Mouse (Mus musculus) kidney, adult 18-20 months (tissue): ENCODE results near the gene Fahd1.

Source experiments
- DNase-seq: peaks from one replicate; pipeline ENCODE4 v3.0.0; 2021

Fahd1 gene

GRCm38 (mm10) chr17:24850065-24850772, at the start of gene Fahd1:
Gene Fahd1, minus strand, starts transcription at chr17:24850364.
- peak; percentile 97 for DNase-seq

DNA sequence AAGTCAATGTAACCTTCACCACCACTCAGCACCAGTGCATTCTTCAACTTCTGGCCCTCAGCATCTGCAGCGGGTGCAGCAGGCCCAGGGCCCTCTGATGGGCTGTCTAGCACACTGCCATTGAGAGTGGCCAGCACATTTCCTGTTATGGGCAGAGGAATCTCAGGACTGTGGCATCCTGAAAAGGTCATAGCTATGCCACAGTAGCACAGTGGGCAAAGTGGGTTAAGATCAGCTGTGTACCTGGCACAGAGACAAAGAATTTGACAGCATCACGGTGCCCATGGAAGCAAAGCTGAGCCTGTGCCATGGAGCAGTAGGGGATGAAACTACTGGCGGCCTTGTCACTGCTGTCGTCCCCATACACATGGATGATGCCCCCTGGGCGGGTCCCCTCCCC, 49.0 kb upstream of the Fahd1 start:
- DNase-seq, result no peak

DNA sequence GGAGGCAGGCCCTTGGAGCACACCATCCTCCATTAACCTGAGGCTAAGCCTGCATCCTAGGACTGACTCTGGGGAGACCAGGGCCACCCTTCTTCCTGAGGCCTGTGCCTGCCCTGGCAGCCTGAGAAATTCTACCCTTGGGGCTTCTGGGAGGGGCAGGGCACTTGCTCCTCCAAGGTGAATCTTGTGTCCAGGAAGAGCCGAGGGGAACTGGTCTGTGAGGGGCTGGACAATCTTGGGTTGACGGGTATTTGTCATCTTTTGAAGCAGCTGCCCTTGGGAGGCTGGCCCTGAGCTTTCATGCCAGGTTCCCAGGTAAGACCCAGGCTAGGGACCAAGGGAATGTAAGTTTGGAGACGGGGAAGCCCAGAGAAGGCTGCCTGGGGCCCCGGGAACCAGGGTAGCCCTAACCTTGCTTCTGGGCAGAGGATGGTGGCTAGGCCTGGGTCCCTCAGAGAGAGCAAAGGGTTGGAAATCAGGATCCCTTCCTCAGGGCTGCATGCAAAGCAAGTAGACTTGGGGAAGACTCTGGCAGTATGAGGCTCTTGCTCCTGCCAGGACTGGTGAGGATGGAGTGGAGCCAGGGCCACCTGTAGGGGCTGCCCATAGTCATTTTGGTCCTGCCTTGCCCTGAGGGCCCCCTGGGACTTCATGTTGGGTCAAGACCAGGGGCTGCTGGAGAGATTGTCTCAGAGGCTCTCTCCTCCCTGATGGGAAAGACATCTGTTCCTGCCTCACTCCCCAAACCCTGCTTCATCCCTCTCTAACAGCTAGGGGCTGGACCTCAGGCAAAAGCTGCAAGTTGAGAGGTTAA, 48.1 kb upstream of the Fahd1 start:
- DNase-seq, result no peak

DNA sequence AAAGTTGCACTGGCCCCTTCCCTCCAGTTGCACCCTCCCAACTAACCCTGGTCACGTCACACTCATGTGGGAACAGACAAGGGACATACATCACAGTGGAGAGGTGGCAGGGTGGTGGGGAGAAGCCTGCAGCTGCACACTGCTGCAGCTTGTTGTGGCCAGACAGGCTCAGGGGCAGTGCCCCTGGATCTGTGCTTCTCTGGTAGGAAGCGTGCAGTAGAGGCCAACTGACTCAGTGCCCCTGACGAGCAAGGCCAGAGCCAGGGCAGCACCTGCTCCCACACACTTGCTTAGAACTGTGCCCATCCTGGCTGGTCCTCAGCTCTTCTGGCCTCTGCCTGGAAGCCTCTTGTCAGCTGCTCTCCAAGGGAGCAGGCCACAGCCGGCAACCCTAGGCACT, 47.4 kb upstream of the Fahd1 start:
- no peak for DNase-seq

DNA sequence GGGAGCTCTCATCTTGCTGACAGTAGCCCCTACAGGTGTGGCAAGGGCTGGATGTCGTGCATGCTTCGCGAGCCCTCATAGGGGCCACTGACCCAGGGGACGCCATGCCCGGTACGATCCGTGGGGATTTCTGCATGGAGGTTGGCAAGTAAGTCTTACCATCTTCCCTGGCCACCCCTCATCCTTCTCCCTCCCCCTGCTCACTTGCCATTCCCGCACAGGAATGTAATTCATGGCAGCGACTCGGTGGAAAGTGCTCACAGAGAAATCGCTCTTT, 46.8 kb upstream of the Fahd1 start:
- DNase-seq, result no peak

GRCm38 (mm10) chr17:24896241-24896992, 46.3 kb upstream of the Fahd1 start, which contains the start of gene Nme3:
Gene Nme3, plus strand, starts transcription at chr17:24896500.
- DNase-seq, result peak; percentile 84

- DNase-seq, result no peak
Observed at GRCm38 (mm10) chr17:24895571-24896240, 45.5 kb upstream of the Fahd1 start.

- DNase-seq, result peak; percentile 87
Observed at GRCm38 (mm10) chr17:24894995-24895547, 44.9 kb upstream of the Fahd1 start, which contains the start of the genes Eme2 and Mrps34. Gene Eme2, minus strand, starts transcription at chr17:24895087. Gene Mrps34, plus strand, starts transcription at chr17:24895116.

DNA sequence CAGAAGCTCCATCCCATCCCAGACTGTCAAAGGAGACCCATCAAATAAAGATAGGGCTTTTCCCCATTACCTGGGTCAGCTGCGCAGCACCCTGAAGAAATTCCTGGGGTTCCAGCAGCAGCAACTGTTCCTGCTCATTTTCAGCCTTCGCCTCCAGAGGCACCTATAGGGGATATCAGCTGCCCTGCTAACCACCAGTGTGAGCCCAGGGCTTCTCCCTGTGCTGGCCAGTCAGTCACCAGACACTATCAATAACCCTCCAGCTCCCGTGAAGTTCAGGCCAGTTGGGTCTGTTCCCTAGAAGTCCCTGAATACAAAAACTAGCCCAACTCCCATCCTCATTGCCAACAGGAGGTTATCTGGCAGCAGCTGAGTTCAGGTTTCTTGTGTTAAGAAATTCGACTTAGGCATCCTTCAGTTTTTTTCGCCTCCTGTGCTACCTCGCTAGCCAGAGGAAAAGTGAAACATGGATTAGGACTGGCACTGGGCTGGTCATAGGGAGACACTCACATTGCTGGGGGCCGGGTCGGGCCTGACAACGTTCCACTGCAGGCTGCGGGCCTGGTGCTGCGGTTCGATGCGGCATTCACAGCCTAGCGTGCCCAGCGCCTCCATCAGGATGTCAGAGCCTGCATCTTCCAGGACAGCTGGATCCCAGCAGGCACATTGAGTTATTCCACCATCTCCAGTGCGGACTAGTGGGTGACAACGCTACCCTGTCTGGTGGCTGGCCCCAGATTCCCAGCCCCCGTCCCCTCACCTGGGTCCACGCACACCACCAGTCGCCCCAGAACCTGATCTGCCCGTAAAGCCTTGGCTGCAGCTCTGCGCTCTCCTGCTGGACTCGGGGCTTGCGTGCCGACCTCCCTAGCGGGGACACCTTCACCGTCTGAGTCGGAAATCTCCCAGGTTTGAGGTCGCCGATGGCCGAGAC, 44.2 kb upstream of the Fahd1 start:
- DNase-seq, result no peak

- no peak for DNase-seq
Observed at GRCm38 (mm10) chr17:24893276-24893675, 43.1 kb upstream of the Fahd1 start.

DNA sequence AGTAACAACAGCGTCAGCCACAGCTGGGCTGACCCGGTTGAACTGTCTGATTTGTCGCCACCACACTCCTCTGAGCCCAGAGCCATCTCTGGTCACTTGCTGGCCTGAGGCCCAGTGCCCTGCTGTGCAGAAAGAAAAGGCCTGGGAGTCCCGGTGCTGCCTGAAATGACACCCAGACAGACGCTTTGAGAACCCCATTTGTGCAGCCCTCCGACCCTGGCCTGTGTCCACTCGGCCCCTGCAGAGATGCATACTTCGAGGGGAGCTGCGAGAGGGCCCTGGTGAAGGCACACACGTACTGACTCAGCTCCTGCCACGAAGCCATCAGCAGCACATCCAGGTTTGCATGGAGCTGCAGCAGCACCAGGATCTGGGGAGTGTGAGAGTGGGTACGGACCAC, 42.6 kb upstream of the Fahd1 start:
- no peak for DNase-seq

DNA sequence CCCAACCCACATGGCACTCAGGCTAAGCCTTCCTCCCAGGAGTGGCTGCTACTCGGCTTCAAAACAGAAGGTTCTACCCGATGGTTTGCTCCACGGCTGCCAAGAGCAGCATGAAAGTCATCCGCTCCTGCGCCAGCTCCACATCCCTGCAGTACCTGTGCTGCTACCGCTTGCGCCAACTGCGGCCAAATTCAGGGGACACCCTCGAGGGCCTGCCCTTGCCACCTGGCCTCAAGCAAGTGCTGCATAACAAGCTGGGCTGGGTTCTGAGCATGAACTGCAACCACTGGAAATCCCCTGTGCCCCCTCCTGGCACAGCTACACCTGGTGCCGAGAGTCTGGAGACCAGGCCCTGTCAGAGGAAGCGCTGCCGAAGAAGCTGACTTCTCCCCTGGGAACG, 41.2 kb upstream of the Fahd1 start:
- no peak for DNase-seq

- DNase-seq, result no peak
Observed at GRCm38 (mm10) chr17:24890151-24891092, 40.3 kb upstream of the Fahd1 start.

GRCm38 (mm10) chr17:24888862-24889261, 38.7 kb upstream of the Fahd1 start:
- no peak for DNase-seq

DNA sequence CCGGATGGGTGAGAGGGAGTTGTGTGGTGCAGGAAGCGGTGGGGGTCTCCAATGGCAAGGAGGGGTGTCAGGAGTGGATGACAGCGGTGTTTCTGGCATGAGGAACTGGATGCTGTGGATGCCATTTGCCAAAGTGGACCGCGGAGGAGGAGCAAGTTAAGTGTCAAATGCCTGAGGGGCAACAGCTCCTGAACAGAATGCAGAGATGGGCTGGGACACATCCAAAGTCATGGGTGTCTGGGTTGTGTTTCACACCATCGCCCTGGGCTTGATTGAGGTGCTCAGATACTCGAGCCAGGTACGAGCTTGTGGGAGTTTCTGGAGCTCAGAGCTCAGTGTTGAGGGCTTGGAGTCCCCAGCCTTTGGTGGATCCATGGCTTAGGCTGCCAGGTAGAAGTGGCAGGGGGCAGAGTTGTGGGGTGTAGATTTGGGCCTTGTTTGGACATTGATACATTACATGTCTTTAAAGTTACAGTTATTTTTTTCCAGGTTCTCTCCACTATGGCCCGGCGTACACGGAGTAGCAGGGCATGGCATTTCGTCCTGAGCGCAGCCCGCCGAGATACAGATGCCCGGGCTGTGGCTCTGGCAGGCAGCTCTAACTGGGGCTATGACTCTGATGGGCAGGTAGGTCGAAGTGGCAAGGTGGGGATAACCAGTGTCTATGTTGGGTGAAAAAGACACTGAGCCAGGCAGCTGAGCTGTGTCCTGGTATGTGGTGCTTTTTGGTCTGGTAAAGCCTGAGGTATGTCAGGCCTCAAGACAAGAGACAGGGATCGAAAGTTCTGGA, 37.3 kb upstream of the Fahd1 start:
- no peak for DNase-seq

- no peak for DNase-seq
Observed at GRCm38 (mm10) chr17:24886932-24887271, 36.7 kb upstream of the Fahd1 start.

DNA sequence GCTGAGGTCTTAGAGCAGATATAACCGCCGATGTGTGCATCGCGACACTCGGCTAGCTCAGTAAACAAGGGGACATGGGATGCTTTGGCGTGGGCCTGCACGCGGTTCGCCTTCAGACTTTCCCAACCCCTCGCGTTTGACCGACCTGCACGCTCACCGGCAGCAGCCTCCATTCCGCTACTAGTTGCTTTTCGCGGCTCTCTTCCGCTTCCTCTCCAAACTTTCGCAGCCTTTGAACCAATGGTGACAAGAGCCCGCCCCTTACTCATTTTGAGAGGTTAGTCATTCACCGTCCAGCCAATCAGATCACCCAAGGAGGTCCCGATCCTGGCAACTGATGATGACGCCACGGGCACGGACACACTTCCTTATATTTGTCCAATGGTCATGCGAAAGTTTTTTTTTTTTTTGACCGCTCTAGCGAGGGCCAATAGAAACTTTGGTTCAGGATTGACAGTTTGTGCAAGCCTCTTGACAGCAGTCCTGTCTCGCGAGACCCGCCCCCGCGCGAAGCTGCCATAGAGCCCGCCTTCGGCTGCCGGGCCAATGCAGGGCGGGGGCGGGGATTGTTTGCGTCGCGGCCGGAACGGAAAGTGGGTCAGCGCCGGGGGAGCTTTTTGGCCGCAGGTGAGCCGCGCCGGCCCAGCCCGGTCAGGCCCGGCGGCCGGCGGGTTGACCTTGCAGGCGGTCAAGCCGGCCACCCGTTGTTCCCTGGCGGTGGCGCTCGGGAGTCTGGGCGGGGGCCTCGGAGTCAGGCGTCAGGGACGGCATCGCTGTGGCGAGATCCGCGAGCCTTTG, 36.2 kb upstream of the Fahd1 start, which contains the start of the genes Nubp2 and Spsb3:
Gene Nubp2, minus strand, starts transcription at position 216 of the 798 bp plus-strand sequence.
Gene Spsb3, plus strand, starts transcription at position 510 of the 798 bp plus-strand sequence.
- peak; percentile 97 for DNase-seq

DNA sequence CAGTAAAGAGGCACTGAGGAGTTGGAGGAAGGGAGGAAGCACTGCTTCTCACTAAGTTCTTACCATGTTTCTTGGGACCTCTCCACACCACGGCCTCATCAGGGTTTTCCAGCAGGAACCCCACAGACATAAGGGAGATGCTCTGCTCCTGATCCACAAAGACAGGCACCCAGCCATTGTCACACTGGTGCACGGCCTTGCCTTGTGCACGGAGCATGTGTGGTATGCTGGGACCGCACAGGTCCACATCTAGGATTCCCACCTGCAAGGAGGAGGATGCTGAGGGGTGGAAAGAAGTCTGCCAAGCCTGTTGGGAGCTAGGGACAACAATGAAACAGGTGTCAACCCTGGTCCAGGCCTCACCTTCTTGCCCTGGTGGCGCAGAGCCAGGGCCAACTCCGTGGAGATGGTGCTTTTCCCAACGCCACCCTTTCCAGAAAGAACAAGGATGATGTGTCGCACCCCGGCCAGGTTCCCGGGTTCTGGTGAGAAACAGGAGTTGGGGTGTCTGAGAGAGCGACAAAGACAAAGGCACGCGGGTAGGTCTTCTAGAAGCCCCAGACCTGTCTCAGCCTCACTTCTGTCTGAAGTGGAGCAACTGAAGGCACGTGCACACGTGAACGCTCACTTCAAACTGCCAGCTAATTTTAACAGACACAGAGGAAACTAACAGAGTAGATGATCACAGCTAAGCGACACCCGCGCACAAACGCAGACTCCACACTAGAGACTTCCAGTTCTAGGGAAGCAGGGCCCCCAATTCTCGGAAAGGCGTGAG, 35.4 kb upstream of the Fahd1 start:
- DNase-seq, result no peak
